Mouse (Mus musculus) kidney, embryonic 16.5 days (tissue): ENCODE data around the gene Pdzrn3. TPM values are rescaled to one million over a fixed set of nuclear protein-coding genes. Genes with fewer than 3 reads are reported as not detected.

Source experiments
- ATAC-seq: fragments of 200-750 bp; cut with Nextera tagmentation; 2 replicates; pipeline ENCODE4 v1.8.0; 2017; ENCODE audit warnings: moderate TSS enrichment; ENCODE audit not compliant: low FRiP score, low TSS enrichment
- H3K27ac ChIP-seq: fragments of 300-500 bp; sonication (generic); 2 replicates; pipeline ENCODE4 v1.5.1; 2014; ENCODE audit warnings: low read length
- H3K27me3 ChIP-seq: fragments of 300-500 bp; sonication (generic); 2 replicates; pipeline ENCODE4 v1.6.1; 2014; ENCODE audit warnings: low read length, control low read depth, mixed read lengths; ENCODE audit not compliant: insufficient read depth
- H3K36me3 ChIP-seq: fragments of 300-500 bp; sonication (generic); 2 replicates; pipeline ENCODE4 v1.6.1; 2014; ENCODE audit warnings: low read length, control low read depth, mixed read lengths; ENCODE audit not compliant: insufficient read depth
- H3K4me1 ChIP-seq: fragments of 300-500 bp; sonication (generic); 2 replicates; pipeline ENCODE4 v1.6.1; 2014; ENCODE audit warnings: low read length, control low read depth, mixed read lengths; ENCODE audit not compliant: insufficient read depth
- H3K4me2 ChIP-seq: fragments of 300-500 bp; sonication (generic); replicated peaks from 2 replicates; pipeline ENCODE4 v1.6.1; 2014; ENCODE audit warnings: low read depth, low read length
- H3K4me3 ChIP-seq: fragments of 300-500 bp; sonication (generic); 2 replicates; pipeline ENCODE4 v1.5.1; 2014; ENCODE audit warnings: mild to moderate bottlenecking, low read length
- H3K9ac ChIP-seq: fragments of 300-500 bp; sonication (generic); replicated peaks from 2 replicates; pipeline ENCODE4 v1.6.1; 2014; ENCODE audit warnings: low read length
- H3K9me3 ChIP-seq: fragments of 300-500 bp; sonication (generic); 2 replicates; pipeline ENCODE4 v1.6.1; 2016; ENCODE audit warnings: low read length, control low read depth
- WGBS: fragments of 180-500 bp; shearing (Covaris S2); extraction: QIAGEN DNeasy Blood & Tissue Kit; methylation state at CpG from one replicate; pipeline ENCODE4 v1.1.7; 2014; 5-methylcytosine and 5-hydroxymethylcytosine counted together
- polyA plus RNA-seq: library from polyadenylated mRNA; unstranded; fragments of >200 nt; fragmentation: Nextera tagmentation; extraction: Ambion mirVana; gene quantifications from 2 replicates; pipeline ENCODE4 v1.2.1, GENCODE M21; 2015

Gene Pdzrn3
- polyA plus RNA-seq, 1 experiment from 2014 or later = 8.7 TPM

DNA sequence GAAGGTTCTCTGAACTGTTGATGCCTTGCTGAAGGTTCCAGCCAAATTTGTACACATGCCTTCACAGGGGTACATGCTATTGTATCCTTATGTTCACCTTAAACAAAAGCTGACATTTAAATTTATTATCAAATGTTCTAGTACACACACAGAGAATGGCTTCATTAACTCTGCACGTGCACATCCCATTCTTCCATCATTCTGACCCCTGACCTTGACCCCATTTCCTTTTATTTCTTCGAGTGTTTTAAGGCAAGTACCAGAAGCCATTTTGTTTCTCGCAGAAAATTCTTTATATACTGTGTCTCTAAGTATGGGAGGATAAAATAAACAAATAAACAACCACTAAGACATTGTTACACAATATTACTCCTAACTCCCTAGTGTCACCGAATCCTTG, 123.0 kb downstream of the Pdzrn3 start:
- Histone ChIP-seq H3K4me3 (no peak overlapping the region), H3K27me3 (no peaks in the 10 kb centered on the region), H3K4me2 (no peak overlapping the region), H3K9me3 (no peaks in the 10 kb centered on the region), H3K4me1 (peaks cover 41% of the 10 kb centered on the region), H3K27ac (no peak overlapping the region), H3K36me3 (no peaks in the 10 kb centered on the region), H3K9ac (no peak overlapping the region)
- 21% methylated on average over 4 of the region's 4 CpGs for WGBS
- ATAC-seq = no peak

DNA sequence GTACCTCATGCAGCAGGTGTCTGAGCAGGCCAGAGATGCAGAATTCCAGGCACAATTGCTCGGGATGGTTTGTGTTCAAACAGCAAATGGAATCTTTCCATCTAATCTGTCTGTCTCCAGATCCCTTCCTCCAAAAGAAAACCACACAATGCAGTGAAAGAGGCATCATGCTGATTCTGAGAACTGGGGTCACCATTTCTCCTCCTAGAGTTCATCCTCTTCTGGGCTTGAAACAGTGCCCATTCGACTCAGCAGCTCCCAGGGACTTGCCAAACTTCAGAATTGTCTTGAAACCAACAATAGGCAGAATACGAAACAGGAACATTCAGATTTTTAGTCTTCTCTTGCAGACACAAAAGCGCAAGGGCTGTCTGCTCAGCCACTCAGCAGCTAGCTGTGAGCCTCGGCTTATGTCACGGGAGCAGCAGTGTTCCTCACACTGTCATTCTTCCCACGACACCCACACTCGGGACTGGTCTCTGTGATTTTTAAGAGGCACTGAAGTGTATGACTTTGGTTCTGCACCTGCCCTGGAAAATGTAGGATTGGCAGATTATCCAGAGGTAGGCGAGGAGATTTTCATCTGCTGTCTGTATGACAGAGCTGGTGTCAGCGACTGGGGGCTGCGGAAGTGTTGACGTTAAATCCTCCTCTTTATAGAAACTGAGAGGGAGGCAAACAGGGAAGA, 125.6 kb downstream of the Pdzrn3 start:
- Histone ChIP-seq H3K27ac (peak overlapping the region; percentile 35; the same call in 1 of the 2 replicates), H3K4me1 (peaks cover 41% of the 10 kb centered on the region), H3K36me3 (no peaks in the 10 kb centered on the region), H3K27me3 (no peaks in the 10 kb centered on the region), H3K4me3 (no peak overlapping the region), H3K4me2 (no peak overlapping the region), H3K9ac (no peak overlapping the region), H3K9me3 (no peaks in the 10 kb centered on the region)
- 62% methylated on average over 12 of the region's 12 CpGs for WGBS
- no peak for ATAC-seq

DNA sequence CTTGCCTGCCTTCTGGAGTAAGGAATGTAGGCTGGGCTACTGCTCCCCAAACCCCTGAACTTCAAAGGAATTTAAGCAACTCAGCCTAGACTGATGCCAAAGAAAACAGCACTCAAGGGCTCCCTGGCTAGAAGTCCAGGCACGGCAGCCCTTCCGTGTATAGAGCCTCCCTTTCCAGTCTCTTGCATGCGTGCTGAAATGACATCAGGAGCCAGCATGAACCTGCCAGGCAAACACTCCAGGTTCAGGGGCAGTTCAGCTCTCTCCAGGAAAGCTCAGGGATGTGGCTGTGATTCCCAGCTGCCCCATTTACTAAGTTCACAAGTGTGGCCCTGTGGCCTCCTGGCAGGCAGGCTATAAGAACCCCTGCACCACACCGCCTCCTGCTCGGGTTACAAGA, 126.5 kb downstream of the Pdzrn3 start:
- WGBS = 21% methylated on average over 5 of the region's 5 CpGs
- peak overlapping the region; percentile 50 for H3K27ac ChIP-seq
- peak; percentile 64 for ATAC-seq
- H3K36me3 ChIP-seq = no peaks in the 10 kb centered on the region
- peaks cover 41% of the 10 kb centered on the region for H3K4me1 ChIP-seq
- H3K4me3 ChIP-seq = no peak overlapping the region
- no peaks in the 10 kb centered on the region for H3K9me3 ChIP-seq
- no peak overlapping the region for H3K4me2 ChIP-seq
- H3K9ac ChIP-seq = no peak overlapping the region
- H3K27me3 ChIP-seq = no peaks in the 10 kb centered on the region

DNA sequence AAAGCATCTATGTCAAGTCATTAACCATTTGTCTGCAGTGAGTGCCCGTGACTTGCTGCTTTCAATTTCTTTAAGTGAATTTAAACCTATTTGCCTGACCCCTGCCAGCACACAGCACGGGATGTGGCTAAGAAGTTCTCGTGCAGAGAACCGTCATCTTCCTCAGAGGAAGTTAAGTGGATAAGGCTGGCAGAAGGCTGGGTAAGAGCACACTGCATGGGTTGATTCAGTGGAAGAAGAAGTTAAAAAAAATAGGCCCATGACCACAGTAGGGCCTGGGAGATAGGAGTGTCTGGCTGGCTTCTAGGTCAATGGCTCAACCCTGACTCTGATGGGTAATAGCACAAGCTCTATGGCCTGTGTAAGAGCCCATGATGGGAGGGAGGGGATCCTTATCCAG, 131.6 kb downstream of the Pdzrn3 start:
- peaks cover 30% of the 10 kb centered on the region for H3K4me1 ChIP-seq
- no peak overlapping the region for H3K4me2 ChIP-seq

DNA sequence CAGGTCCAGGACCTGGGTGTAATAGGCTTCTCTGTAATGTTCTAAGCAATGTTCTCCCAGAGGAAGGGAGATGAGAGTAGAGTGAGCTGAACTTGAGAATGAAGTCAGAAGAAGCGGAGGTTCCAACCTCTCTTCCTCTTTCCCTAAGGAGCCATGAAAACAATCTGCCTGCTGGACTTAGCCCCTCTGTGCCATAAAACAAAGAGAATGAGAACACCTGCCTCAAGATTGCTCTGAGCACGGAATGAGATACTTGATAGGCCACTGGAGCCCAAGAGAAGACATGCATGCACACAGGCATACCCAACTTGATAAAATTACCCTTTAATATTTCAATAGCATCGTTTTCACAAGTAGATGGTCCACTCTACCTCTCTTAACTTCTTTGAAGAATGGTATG, 133.3 kb downstream of the Pdzrn3 start:
- Histone ChIP-seq H3K27ac (no peak overlapping the region), H3K4me2 (no peak overlapping the region), H3K4me3 (no peak overlapping the region), H3K27me3 (no peaks in the 10 kb centered on the region), H3K36me3 (no peaks in the 10 kb centered on the region), H3K9me3 (no peaks in the 10 kb centered on the region), H3K4me1 (peaks cover 15% of the 10 kb centered on the region), H3K9ac (no peak overlapping the region)
- 66% methylated on average over 3 of the region's 3 CpGs for WGBS
- no peak for ATAC-seq

More for the DNA sequence above, 131.6 kb downstream of the Pdzrn3 start:
- Histone ChIP-seq H3K9me3 (no peaks in the 10 kb centered on the region), H3K9ac (no peak overlapping the region), H3K27ac (no peak overlapping the region), H3K4me3 (no peak overlapping the region), H3K27me3 (no peaks in the 10 kb centered on the region), H3K36me3 (no peaks in the 10 kb centered on the region)
- WGBS = 89% methylated on average over 4 of the region's 4 CpGs
- no peak for ATAC-seq

DNA sequence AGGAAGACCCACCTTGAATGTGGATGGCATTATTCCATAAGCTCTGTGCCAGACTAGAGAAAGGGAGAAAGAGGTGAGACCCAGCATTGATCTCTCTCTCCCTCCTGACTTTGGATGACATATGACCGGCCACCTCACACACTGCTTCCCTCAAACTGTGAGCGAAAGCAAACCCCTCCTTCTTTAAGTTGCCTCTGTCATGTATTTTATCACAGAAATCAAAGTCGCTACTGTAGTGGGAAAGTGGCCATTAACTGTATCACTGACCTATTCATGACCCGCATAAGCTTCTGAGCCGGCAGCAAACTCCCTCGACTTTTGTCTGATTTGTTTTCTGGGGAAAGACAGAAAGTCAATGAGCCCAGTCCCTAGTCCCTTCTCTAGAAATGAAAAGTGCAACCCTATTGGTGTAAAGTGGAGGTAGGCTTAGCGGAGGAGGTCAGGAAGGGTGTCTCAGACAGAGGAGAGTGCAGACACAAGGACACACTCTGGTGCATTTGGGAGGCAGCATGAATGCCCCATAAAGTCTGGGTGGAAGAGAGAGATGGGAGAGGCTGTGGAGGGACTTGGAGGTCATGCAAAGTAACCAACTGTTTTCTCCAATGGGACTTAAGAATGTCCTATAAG, 134.4 kb downstream of the Pdzrn3 start:
- 35% methylated on average over 7 of the region's 7 CpGs for WGBS

DNA sequence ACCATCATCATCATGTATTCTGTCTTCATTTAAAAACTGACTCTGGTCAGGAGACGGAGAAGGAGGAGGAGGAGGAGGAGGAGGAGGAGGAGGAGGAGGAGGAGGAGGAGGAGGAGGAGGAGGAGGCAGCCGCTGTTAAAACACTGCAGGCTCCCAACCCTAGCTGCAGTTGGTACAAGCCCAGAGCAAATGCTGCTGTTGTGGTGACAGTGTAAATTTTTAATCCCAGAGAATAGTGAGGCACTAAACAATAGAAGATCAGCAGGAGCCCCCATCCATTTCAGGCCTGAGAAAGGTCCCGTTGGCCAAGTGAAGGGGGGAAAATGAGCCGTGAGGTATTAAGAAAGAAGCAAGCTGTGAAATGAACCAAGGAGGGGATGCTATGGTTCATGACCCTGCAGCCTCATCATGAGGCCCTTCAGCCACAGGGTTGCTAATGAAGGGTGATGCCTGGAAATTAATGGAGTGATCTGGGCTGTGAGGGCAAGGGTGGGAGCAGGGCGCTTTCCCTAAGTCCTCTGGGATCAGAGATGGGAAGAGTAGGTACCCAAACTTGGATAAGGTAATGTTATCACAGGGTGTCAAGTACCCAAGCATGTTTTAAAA, 141.0 kb downstream of the Pdzrn3 start:
- Histone ChIP-seq H3K9ac (no peak overlapping the region), H3K4me3 (no peak overlapping the region), H3K4me1 (0 out of 2 replicates have a peak, but pooled peaks cover 10% of the 10 kb centered on the region), H3K27ac (no peak overlapping the region), H3K36me3 (no peaks in the 10 kb centered on the region), H3K4me2 (no peak overlapping the region), H3K9me3 (no peaks in the 10 kb centered on the region), H3K27me3 (no peaks in the 10 kb centered on the region)
- ATAC-seq = peak; percentile 87
- WGBS = 22% methylated on average over 4 of the region's 5 CpGs

More for the DNA sequence above, 134.4 kb downstream of the Pdzrn3 start:
- Histone ChIP-seq H3K9me3 (no peaks in the 10 kb centered on the region), H3K27ac (no peak overlapping the region), H3K4me2 (no peak overlapping the region), H3K9ac (no peak overlapping the region), H3K27me3 (no peaks in the 10 kb centered on the region), H3K4me1 (peaks cover 15% of the 10 kb centered on the region), H3K4me3 (no peak overlapping the region), H3K36me3 (no peaks in the 10 kb centered on the region)
- peak; percentile 92 for ATAC-seq

DNA sequence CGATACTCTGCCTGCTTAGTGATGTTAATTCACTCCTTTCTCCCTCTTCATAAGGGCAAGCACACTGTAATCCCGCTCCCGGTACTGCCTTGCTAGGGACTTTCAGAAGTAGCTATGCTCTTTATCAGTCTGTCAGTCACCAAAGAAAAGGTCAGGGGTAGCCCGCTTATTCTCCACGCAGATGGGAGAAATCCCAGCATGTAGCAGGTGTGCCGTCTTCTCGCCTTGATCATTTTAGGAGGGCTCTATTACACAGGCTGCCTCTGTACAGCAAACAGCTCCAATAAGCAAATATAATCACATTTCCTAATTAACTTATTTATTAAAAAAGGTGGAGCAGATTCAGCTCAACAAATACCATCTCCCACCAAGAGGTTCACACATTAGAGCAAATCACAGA, 141.5 kb downstream of the Pdzrn3 start:
- Histone ChIP-seq H3K9ac (no peak overlapping the region), H3K4me3 (no peak overlapping the region), H3K27me3 (no peaks in the 10 kb centered on the region), H3K4me2 (no peak overlapping the region), H3K4me1 (0 out of 2 replicates have a peak, but pooled peaks cover 10% of the 10 kb centered on the region), H3K9me3 (no peaks in the 10 kb centered on the region), H3K36me3 (no peaks in the 10 kb centered on the region), H3K27ac (no peak overlapping the region)
- ATAC-seq = no peak
- 54% methylated on average over 7 of the region's 7 CpGs for WGBS

DNA sequence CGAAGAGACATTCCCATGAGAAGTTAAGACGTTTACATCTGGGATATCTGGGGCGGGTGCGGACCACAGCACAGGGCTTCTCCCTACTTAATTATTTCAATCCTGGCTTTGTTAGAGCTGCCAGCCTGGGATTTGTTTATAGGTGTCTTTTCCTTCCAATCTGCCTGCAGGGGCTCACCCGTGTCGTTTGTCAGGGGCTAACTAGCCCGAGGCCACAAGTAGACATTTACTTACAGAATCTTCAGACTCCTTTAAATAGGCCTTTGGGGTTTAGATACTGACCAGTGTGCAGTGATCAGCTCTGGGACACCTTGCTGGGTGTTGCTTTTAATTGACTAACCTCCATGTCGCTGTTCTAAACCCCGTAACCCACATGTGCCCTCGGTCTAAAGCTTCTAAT, 143.3 kb downstream of the Pdzrn3 start:
- Histone ChIP-seq H3K9me3 (no peaks in the 10 kb centered on the region), H3K9ac (no peak overlapping the region), H3K4me1 (0 out of 2 replicates have a peak, but pooled peaks cover 10% of the 10 kb centered on the region), H3K27ac (no peak overlapping the region), H3K4me2 (no peak overlapping the region), H3K4me3 (no peak overlapping the region), H3K27me3 (no peaks in the 10 kb centered on the region), H3K36me3 (no peaks in the 10 kb centered on the region)
- ATAC-seq = no peak
- 53% methylated on average over 10 of the region's 10 CpGs for WGBS

DNA sequence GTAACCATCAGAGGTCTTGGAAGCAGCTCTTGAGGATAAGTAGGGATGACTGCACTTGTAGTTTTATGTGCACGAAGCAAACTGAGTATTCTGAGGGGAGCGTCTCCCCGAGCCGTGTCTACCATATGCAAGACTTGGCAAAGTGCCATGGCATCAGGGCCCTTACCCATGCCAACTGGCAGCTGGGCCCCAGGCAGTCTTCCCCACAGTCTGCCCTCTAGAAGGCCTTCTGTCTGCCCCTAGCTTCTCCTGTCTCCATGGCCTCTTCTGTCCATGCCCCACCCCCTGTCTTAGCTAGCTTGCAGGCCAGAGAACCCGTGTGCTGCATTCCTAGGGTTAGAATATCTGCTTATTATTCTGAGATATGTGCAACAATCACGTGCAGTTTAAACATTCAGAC, 144.0 kb downstream of the Pdzrn3 start:
- WGBS = 82% methylated on average over 6 of the region's 6 CpGs
- Histone ChIP-seq H3K36me3 (no peaks in the 10 kb centered on the region), H3K4me2 (no peak overlapping the region), H3K27me3 (no peaks in the 10 kb centered on the region), H3K9ac (no peak overlapping the region), H3K27ac (no peak overlapping the region), H3K9me3 (no peaks in the 10 kb centered on the region), H3K4me1 (0 out of 2 replicates have a peak, but pooled peaks cover 10% of the 10 kb centered on the region), H3K4me3 (no peak overlapping the region)
- ATAC-seq = no peak
